Mouse (Mus musculus): ENCODE measurements around the gene Naaladl2. TPM values are rescaled to one million over a fixed set of nuclear protein-coding genes. Genes with fewer than 3 reads are reported as not detected.
"Not testable (repeated sequence)": the region's sequence is repeated elsewhere in the genome, so short reads cannot be mapped to it uniquely, and the experiment has no call there.

Gene Naaladl2
- 0.52 and 0.63 TPM in 2 replicates for polyA plus RNA-seq (2012; rRNA removed)

- peak; percentile 42 to 64 for DNase-seq (ENCODE audit: extremely low spot score in 1 of 2, low spot score in 1 of 2)
Observed at GRCm38 (mm10) chr3:25143555-25144311, at the start of gene Naaladl2. Naaladl2 (minus strand) TSS chr3:25144261.

GRCm38 (mm10) chr3:25151721-25152120, 7.7 kb upstream of the Naaladl2 start:
- DNase-seq (ENCODE audit: extremely low spot score in 1 of 2, low spot score in 1 of 2): no peak

- no peak for DNase-seq (ENCODE audit: extremely low spot score in 1 of 2, low spot score in 1 of 2)
Observed at GRCm38 (mm10) chr3:25147271-25147670, 3.2 kb upstream of the Naaladl2 start.

GRCm38 (mm10) chr3:25144961-25145697, 1.1 kb upstream of the Naaladl2 start:
- DNase-seq (ENCODE audit: extremely low spot score in 1 of 2, low spot score in 1 of 2): peak; percentile 69 to 81

- DNase-seq (ENCODE audit: extremely low spot score in 1 of 2, low spot score in 1 of 2): peak in 1 of 2 experiments; percentile 54
Observed at GRCm38 (mm10) chr3:25143111-25143510, 950 bp downstream of the Naaladl2 start.

- peak in 1 of 2 experiments; percentile 41 for DNase-seq (ENCODE audit: extremely low spot score in 1 of 2, low spot score in 1 of 2)
Observed at GRCm38 (mm10) chr3:25131848-25132247, 12.2 kb downstream of the Naaladl2 start.

- no peak for DNase-seq (ENCODE audit: extremely low spot score in 1 of 2, low spot score in 1 of 2)
Observed at GRCm38 (mm10) chr3:25127864-25128263, 16.2 kb downstream of the Naaladl2 start.

GRCm38 (mm10) chr3:25124919-25125846, 18.9 kb downstream of the Naaladl2 start:
- no peak for DNase-seq (ENCODE audit: extremely low spot score in 1 of 2, low spot score in 1 of 2)

GRCm38 (mm10) chr3:25113107-25113506, 31.0 kb downstream of the Naaladl2 start:
- no peak for DNase-seq (ENCODE audit: extremely low spot score in 1 of 2, low spot score in 1 of 2)

GRCm38 (mm10) chr3:25108997-25109396, 35.1 kb downstream of the Naaladl2 start:
- DNase-seq (ENCODE audit: extremely low spot score in 1 of 2, low spot score in 1 of 2): no peak

- DNase-seq (ENCODE audit: extremely low spot score in 1 of 2, low spot score in 1 of 2): no peak
Observed at GRCm38 (mm10) chr3:25092986-25093385, 51.1 kb downstream of the Naaladl2 start.

- DNase-seq (ENCODE audit: extremely low spot score in 1 of 2, low spot score in 1 of 2): no peak
Observed at GRCm38 (mm10) chr3:25075785-25076184, 68.3 kb downstream of the Naaladl2 start.

- no peak for DNase-seq (ENCODE audit: extremely low spot score in 1 of 2, low spot score in 1 of 2)
Observed at GRCm38 (mm10) chr3:25074266-25074665, 69.8 kb downstream of the Naaladl2 start.

- no peak for DNase-seq (ENCODE audit: extremely low spot score in 1 of 2, low spot score in 1 of 2)
Observed at GRCm38 (mm10) chr3:25073821-25074220, 70.2 kb downstream of the Naaladl2 start.

GRCm38 (mm10) chr3:25063217-25063616, 80.8 kb downstream of the Naaladl2 start:
- no peak for DNase-seq (ENCODE audit: extremely low spot score in 1 of 2, low spot score in 1 of 2)

- DNase-seq (ENCODE audit: extremely low spot score in 1 of 2, low spot score in 1 of 2): no peak
Observed at GRCm38 (mm10) chr3:25052975-25053374, 91.1 kb downstream of the Naaladl2 start.

- DNase-seq (ENCODE audit: extremely low spot score in 1 of 2, low spot score in 1 of 2): no peak
Observed at GRCm38 (mm10) chr3:25019972-25020371, 124.1 kb downstream of the Naaladl2 start.

- no peak for DNase-seq (ENCODE audit: extremely low spot score in 1 of 2, low spot score in 1 of 2)
Observed at GRCm38 (mm10) chr3:25010751-25011150, 133.3 kb downstream of the Naaladl2 start.

GRCm38 (mm10) chr3:25006802-25007201, 137.3 kb downstream of the Naaladl2 start:
- not testable (repeated sequence) for DNase-seq (ENCODE audit: extremely low spot score in 1 of 2, low spot score in 1 of 2)

GRCm38 (mm10) chr3:24992577-24992976, 151.5 kb downstream of the Naaladl2 start:
- DNase-seq (ENCODE audit: extremely low spot score in 1 of 2, low spot score in 1 of 2): no peak

- DNase-seq (ENCODE audit: extremely low spot score in 1 of 2, low spot score in 1 of 2): no peak
Observed at GRCm38 (mm10) chr3:24992078-24992477, 152.0 kb downstream of the Naaladl2 start.

Data from frontal cortex, adult 2 months (tissue).